Mouse (Mus musculus) kidney, embryonic 14.5 days (tissue): ENCODE data around the gene Uts2. TPM values are rescaled to one million over a fixed set of nuclear protein-coding genes. Genes with fewer than 3 reads are reported as not detected.

Experiments used
- polyA plus RNA-seq: library from polyadenylated mRNA; unstranded; fragments of >200 nt; fragmentation: Nextera tagmentation; extraction: Ambion mirVana; gene quantifications from 2 replicates; pipeline ENCODE4 v1.2.1, GENCODE M21; 2014

The Uts2 gene
- polyA plus RNA-seq, 1 experiment from 2014 or later: not detected

Other genes starting within 250 kb of the Uts2 start
- gene Errfi1, start 143.2 kb upstream of the Uts2 start, polyA plus RNA-seq: 22.0 and 34.3 TPM in 2 replicates
- 398 and 419 TPM in 2 replicates for gene Park7, start 82.7 kb upstream of the Uts2 start, polyA plus RNA-seq
- gene Tnfrsf9, start 82.5 kb upstream of the Uts2 start, polyA plus RNA-seq: 0.13 and 0.39 TPM in 2 replicates
- 7.8 and 8.8 TPM in 2 replicates for gene Per3, start 47.6 kb downstream of the Uts2 start, polyA plus RNA-seq
- gene Vamp3, start 60.9 kb downstream of the Uts2 start, polyA plus RNA-seq: 77.4 and 115 TPM in 2 replicates
- not detected in 2 replicates for gene Gm13090, start 92.5 kb downstream of the Uts2 start, polyA plus RNA-seq